Mouse (Mus musculus) embryo, embryonic 11.5 days (tissue): ENCODE results near the gene Tead3.
A peak's percentile ranks its signal among the peaks of the same experiment; 100 is the strongest.

Experiments
- DNase-seq: peaks from one replicate; pipeline ENCODE4 v3.0.0-alpha.2; 2012; ENCODE audit warnings: low read depth, low spot score

Tead3 gene

DNA sequence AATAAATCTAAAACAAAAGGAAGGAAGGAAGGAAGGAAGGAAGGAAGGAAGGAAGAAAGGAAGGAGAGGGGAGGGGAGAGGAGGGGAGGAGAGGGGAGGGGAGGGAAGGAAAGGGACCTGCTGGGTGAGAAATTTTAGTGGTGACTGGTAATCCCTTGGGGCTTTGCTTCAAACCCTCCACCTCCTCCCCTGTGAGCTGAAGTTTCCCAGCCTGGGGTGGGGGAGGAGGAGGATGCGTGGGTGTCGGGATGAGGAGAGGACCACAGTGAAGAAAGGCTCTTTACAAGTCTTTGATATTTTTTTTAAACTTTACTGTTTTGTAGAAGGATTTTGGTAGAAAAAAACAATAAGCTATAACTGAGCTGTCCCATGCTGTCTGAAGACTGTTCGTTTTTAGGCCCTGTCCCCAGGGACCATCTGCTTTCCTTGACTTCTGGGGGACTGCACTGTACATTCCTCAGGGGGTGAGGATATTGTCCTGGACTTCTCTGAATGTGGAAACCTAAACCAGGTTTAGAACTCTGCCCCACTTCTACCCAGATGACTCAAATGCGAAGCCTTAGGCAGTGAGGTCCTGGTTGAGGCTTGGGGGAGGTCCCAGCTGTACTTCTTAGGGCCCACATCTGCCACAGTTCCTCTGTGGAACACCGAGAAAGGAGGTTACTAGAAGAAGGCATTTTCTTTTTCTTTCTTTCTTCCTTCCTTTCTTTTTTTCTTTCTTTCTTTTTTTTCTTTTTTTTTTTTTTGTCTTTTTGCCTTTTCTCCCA is 39.1 kb downstream of the Tead3 start:
- DNase-seq = no peak

DNA sequence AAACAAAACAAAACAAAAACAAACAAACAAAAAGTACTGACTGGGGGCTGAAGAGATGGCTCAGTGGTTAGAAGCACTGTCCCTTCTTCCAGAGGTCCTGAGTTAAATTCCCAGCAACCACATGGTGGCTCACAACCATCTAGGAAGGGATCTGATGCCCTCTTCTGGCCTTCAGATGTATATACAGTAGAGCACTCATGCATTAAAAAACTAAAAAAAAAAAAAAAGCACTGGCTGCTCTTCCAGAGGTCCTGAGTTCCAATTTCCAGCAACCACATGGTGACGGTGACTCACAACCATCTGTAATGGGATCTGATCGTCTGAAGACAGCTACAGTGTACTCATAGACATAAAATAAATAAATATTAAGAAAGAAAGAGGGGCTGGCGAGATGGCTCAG is 39.8 kb downstream of the Tead3 start:
- no peak for DNase-seq

DNA sequence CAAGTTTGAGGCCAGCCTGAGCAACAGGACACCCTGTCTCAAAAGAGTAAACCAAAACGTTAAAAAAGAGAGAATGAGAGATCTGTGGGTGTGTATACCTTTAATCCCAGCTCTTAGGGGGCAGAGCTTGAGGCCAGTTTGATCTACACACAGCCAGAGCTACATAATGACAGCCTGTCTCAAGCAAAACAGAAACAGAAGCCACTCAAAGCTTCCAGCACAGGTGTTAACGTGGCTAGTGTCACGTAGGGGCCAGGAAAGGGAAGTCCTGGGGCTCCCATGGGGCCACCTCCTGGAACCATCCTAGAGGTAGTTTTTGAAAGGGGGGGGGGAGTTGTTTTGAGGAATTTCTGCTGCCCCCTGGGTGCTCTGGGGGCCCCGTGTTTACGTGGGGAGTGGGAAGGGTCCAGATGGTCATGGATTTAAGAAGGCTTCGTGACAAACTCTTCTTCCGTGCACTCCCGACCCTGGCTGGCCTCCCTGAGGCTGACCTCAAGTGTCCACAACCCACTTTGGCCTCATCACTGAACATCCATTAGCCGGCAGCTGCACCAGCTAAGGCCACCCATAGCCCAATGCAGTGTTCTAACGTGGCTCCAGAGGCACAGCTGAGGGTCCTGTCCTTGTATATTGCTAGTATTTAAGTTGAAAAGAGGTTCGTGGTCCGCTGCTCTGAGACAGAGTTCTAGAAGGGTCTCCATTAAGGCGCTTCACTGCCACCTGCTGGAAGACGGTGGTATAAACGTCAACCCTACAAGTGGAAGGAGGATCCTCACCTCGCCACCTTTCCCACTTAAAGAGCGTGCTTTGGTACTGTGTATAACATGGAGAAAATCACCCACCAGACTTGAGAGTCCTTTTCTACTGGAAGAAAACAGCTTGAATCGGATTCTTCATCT is 42.1 kb downstream of the Tead3 start:
- DNase-seq = peak; percentile 85

DNA sequence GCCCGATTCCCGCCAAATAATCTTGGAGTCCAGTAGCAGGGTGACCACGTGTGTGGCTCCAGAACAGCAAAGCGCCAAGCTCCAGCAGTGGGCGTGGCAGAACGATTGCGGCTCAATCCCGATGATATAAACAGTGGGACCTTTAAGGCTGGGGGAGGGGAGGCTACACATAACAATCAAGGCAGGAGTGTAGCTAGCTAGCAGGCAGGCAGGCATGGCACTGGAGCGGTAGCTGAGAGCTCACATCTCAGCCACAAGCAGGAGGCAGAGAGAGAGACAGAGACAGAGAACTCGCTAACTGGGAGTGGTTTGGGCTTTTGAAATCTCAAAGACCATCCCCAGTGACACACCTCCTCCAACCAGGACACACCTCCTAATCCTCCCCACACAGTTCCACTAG is 45.4 kb downstream of the Tead3 start:
- no peak for DNase-seq

DNA sequence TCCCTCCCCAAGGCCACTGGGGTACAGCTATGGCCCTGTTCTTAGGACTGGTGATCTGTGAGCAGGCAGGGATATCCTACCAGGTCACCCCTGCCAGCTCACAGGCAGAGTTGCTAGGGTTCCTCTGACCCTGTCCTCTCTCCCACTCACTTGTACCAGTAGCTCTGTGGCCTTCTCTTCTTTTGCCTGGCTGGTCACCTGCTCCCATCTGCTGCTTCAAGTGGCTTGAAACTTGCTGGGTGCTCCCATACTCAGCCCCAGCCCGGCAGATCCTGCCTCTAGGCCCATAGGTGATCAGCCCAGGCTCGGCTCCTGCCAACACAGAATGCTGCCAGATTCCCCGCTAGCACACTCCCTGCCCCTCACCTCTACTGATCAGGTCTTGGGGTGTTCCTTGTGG is 49.8 kb downstream of the Tead3 start:
- DNase-seq = no peak

DNA sequence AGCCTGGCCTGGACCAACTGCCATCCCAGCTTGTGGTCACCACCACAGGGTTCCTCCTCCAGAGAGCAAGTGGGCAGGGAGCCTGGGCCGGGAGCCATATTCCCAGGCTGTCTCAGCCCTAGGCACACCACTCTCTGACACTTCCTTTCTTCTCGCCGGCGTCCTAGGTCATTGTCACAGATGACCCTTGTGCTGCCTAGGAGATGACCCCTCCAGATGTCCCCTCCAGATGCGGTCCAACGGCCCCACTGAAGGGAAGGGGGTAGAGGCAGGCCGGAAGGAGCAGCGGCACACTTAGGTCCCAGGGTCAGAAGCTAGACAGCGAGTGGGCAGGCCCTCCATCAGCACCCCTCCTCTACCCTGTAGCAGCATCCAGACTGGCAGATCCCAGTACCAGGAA is 50.3 kb downstream of the Tead3 start:
- no peak for DNase-seq

- no peak for DNase-seq
Observed at GRCm38 (mm10) chr17:28299669-28300320, 50.8 kb downstream of the Tead3 start.

GRCm38 (mm10) chr17:28298888-28299287 is 51.7 kb downstream of the Tead3 start:
- DNase-seq = no peak

DNA sequence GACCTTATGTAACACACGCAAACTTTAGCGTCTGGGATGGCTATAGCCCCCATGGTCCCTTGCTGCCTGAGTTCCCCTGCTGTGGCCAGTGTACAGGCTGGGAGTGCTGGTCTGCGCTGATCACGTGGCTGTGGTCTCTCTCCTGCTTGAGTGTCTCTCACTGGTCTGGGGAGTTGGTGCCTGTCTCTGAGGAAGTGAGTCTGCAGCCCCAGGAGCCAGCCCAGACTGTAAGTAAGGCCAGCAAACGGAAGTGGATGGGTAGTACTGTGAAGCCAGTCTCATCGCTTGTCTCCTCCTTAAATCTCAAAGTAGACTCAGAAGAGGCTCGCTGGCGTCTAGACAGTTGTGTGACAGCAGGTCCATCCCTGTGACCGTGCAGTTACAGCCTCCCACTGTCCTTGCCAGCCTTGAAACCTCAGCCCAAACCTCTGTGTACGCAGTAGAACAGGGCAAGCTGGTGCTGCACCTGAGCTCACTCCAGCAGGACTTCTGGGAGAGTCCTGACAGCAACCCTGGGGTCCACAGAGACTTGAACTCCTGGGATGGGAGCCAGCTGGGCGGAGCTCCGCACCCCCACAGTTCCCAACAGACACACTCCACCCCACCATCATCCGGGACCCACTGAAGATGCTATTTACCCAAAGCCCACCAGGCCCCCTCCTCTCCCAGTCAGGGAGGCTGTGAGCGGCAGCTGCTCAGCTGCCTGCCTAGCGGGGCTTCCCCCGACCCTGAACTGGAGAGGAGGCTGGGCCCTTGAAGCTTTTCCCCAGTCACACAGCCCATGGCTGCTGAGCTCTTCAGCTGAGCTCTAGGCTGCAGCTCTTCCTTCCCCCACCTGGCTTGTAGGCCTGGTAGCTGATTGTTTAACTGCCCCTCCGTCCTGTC is 55.9 kb downstream of the Tead3 start:
- no peak for DNase-seq

DNA sequence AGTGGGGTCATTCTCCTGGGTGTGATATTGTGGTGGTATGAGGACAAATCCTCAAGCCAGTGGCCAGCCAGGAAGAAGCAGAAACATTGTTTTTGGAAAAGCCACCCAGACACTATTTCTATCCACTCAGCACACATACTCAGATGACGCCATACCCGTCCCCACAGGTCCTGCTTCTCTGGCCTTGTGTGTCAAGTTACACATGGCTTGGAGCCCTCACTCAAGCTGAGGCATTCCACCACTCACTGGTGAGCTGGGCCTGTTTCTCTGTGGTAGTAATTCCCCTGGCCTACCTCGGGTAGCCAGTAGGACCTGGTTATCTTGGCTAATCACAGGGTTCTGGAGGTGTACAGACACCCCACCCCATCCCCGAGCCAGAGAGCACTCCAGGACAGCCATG is 56.9 kb downstream of the Tead3 start:
- no peak for DNase-seq

DNA sequence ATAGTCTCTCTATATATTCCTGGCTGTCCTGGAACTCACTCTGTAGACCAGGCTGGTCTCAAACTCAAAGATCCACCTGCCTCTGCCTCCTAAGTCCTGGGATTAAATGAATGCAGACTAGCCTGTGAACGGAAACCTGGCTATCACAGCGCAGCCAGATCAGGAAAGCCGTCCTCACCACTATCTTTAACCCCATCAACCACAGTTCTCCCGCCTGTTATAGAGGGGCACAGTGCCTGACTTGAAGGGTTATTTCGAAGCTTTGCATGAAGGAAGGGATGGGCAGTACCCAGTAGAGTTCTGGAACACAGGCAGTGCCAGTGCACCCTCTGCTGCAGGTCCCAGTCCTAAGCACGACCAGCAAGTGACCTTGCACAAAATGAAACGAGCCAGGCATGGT is 59.3 kb downstream of the Tead3 start:
- no peak for DNase-seq

DNA sequence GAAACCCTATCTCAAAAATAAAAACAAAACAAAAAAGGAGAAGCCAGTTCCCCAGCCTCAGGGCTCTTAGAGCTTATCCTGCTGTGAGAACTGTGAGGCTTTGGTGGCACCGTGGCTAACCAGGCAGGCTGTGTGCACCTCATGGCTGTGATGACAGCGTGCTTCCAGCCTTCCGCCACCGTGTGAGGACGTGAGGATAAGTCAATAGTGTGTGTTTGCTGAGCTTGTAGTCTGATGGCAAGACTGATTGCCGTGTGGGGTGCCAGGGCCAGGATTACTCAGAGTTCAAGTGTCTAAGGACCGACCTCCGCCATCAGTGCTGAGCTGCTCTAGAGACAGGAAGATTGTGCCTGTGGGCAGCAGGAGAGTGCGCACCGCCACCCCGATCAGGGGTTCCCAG is 59.9 kb downstream of the Tead3 start:
- no peak for DNase-seq

DNA sequence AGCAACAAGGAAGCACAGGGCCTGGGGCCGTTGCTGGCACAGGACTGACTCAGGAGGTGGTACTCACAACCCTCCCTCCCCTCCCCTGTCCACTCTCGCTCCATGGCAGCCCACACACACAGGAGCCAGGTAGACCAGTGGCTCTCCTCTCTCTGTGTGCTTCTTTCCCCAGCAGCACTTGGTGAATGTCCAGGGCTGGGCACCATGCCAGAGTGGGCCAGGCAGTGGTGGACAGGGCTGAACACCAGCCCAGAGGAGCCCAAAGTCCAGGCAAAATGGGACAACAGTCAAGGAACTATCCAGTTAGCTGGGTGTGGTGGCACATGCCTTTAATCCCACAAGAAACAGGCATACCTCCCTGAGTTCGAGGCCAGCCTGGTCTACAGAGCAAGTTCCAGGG is 60.4 kb downstream of the Tead3 start:
- DNase-seq = no peak

GRCm38 (mm10) chr17:28287980-28288379 is 62.6 kb downstream of the Tead3 start:
- no peak for DNase-seq

DNA sequence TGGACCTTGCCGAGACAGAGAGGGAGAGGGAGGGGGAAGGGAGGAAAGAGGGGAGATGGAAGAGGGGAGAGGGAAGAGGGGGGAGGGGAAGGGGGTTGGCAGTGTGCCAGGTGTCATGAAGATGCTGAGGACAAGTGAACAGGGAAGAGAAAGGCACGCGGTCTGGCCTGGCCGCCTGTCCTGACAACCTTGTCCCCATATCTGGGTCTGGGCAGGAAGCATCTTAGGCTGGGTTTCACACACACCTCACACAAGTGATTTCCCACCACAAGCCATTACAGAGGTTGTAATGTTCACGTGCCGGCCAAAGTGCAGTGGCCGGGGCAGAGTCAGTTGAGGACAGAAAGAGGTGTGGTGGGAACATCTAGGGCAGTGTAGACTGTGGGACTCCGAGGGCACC is 63.0 kb downstream of the Tead3 start:
- no peak for DNase-seq

- DNase-seq = no peak
Observed at GRCm38 (mm10) chr17:28286964-28287363, 63.7 kb downstream of the Tead3 start.

- DNase-seq = no peak
Observed at GRCm38 (mm10) chr17:28286133-28286532, 64.5 kb downstream of the Tead3 start.

DNA sequence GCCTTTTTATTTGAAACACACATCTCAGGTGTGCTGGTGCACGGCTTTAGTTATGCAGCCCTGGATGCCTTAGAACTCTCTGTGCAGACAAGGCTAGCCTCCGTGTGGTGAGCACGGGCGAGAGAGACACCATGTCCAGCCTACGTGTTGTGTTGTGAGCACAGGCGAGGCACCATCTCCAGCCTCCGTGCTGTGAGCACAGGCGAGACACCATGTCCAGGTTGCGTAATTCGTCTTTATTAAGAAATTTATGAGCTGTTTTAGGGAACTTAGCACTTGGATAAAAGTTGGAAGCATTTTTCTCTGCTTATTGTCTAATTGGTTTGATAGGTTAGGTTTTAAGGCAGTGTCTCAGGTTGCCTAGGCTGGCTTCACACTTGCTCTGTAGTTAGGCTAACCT is 67.4 kb downstream of the Tead3 start:
- DNase-seq = no peak

GRCm38 (mm10) chr17:28281866-28282441 is 68.7 kb downstream of the Tead3 start:
- no peak for DNase-seq
